Mouse (Mus musculus): ENCODE data around the gene C1qtnf7.

DNA sequence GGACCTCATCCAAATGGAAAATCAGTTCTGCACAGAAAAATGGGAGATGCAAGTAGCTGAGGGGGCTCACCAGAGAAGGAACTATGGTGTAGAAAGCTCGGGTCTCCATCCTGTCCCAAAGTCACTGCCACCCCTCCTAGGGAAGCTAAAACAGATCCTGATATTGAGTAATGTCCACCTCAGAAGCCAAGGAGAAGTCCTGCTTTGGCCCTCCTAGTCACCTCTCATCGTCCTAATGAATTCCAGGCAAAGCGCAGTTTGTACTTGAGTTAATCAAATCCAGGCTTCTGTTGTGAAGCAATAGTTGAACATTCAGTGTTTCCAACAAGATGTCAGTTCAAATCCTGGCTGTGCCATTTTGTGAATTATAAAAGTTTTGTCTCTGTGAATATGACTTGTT, 87.2 kb downstream of the C1qtnf7 start:
- TF ChIP-seq CTCF (IDR thresholded peaks at IDR 0.05; ENCODE audit: control insufficient read depth, insufficient read depth, insufficient read length) (no peak), MAX (IDR thresholded peaks at IDR 0.05) (no peak), MYOD1 (IDR thresholded peaks at IDR 0.05; ENCODE audit: control insufficient read depth, insufficient read length, low read depth) (no peak), USF1 (IDR thresholded peaks at IDR 0.05; ENCODE audit: low read depth) (no peak), MYOG (IDR thresholded peaks at IDR 0.05; ENCODE audit: control insufficient read depth, extremely low read depth, insufficient read length) (no peak), FOSL1 (IDR thresholded peaks at IDR 0.05; ENCODE audit: insufficient read depth, low read length, poor library complexity, severe bottlenecking) (no peak), CEBPB (IDR thresholded peaks at IDR 0.05; ENCODE audit: low read depth) (no peak)
